Mouse (Mus musculus): Measurements from ENCODE around the gene Letm1.
A peak's percentile ranks its signal among the peaks of the same experiment; 100 is the strongest.

The Letm1 gene

GRCm38 (mm10) chr5:33707163-33707562 is 75.5 kb downstream of the Letm1 start:
- no peak for DNase-seq (ENCODE audit: low read depth, low spot score)

GRCm38 (mm10) chr5:33706350-33706629 is 76.3 kb downstream of the Letm1 start:
- no peak for DNase-seq (ENCODE audit: low read depth, low spot score)

DNA sequence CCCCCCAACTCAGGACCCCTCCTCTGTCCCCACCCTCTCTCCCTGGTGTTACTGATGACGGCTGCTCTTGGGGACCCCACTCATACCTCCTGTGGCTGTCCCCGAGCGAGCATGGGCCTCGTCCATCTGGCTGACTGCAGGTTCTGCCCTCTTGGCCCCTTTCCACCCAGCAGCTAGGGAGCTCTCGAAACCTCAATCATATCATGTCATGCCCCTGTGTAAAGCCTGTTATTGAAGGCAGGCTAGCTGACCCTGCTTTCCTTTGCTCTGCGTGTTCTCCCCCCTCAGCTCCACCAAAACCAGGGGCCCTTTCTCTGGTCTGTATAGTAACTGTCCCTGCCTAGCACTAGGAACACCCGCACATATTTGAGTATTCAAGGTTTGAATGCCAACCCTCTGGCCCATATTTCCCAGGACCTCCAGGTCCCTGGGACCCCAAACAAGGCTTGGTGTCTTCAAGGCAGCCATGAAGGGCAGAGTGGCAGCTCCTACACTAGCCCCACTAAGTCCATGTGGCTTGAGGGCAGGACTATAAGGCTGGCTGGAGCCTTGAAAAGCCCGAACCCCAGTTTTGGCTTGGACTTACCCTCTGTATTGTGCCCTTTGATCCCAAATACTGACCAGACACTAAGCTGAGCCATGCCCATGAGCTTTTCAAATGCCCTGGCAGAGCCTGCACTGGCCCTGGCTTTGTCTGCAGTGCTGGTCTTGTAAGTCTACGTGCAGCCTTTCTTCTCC is 76.8 kb downstream of the Letm1 start:
- no peak for DNase-seq (ENCODE audit: low read depth, low spot score)

DNA sequence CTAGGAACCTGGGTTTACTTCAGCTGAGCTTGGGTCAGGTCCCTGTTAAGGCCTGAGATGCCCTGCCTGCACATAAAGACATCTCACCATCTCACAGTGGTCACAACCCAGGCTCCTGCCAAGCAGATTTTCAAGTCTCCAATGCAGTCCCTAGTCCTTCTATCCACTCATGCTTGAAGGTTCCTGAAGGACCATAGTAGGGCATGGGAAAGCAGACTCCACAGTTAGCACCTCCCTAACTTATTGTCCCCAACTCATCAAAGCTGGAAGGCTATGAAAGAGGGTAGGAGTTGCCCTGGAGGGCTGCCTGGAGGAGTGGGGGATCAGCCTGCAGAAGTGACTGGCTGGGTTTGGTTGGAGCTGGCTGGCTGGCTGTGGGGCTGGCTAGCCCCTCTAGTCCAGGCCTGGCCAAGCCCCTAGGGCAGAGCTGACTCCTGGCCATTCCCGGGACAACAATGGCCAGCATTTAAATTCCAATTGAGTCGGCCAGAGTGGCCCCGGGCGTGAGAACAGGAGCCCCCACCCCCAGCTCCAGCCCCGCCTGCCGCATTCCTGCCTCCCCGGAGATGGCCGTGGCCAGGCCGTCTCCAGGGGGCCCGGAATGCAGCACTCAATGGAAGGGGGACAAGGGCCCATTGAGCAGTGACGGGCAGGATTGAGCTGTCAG is 77.5 kb downstream of the Letm1 start:
- DNase-seq (ENCODE audit: low read depth, low spot score): no peak

GRCm38 (mm10) chr5:33703999-33704398 is 78.6 kb downstream of the Letm1 start:
- DNase-seq (ENCODE audit: low read depth, low spot score): no peak

DNA sequence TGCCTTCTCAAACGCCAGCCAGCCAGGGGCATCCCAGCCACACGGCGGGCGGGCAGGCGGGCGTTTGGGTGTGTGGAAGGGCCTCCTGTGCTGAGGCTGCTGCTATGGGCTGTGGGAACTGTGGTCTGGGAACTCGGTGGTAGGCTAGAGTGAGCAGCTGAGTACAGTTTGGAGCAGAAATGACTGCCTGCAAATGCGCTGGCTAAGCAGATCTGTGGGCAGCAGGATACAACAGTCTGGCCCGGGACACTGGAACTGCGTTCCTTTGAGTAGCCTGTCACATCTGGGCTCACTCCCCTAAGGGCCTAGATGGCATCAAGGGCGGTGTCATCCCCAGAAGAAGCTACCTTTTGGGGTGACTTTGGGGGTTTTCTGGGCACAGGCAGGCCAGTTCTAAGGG is 80.8 kb downstream of the Letm1 start:
- DNase-seq (ENCODE audit: low read depth, low spot score): peak; percentile 31

DNA sequence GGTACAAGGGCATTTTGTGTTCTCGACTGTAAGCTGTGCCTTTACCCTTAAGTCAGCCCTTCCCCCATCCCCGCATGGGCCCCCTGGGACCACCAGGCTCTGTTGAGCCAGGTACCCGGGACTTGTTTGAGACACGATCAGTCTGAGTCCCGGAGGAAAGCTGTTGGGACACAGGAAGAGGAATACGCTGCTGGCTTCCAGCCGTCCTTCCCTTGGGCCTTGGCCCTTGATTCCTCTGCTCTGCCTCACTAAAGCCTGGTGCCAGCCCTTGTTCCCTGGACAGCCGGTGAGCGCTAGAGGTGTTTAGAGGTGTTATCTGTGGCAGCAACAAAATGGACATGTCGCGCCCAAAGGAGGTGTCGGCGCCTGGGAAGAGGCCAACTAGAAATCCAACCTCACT is 82.6 kb downstream of the Letm1 start:
- no peak for DNase-seq (ENCODE audit: low read depth, low spot score)

DNA sequence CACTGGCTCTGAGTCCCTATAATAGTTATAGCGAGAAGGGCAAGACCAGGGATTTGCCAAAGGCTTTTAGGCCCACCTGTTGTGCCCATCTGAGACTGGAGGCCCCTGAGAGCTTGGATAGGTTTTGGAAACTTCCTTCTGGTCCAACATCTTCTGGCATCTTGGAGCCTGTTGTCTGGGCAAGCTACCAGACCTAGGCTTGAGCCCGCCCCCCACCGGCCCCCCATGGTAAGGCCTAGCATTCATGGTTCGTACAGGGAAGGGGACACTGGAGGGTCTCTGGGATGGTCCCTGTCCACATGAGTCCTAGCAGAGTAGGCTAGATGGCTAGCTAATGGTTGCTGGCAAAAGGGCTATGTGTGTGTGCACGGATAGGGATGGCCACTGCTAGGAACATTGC is 83.9 kb downstream of the Letm1 start:
- DNase-seq (ENCODE audit: low read depth, low spot score): no peak

DNA sequence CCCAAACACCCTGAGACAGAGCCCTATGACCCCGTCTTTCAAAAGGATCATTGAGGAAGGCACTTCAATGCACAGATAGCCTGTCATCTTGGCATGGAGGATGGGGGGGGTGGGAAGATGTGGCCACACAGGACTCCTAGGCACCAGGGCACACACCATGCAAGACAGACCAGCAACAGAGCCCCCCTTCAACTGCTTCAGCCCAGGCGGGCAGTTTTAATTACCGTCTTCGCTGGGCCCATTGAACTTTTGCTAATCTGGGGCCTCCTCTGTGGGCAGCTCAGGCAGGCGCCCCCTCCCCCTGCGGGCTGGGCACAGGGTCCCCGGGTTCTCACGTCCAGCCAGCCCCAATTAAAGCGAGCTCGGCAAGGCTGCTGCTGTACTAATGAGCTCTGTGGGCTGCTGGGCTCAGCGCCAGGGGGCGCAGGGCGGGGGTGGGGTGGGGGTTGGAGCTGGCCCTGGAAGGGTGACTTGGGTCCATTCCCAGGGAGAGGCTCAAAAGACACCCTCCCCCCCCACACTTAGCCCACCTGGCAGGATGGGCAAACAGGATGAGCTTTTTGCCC is 84.6 kb downstream of the Letm1 start:
- DNase-seq (ENCODE audit: low read depth, low spot score): no peak

DNA sequence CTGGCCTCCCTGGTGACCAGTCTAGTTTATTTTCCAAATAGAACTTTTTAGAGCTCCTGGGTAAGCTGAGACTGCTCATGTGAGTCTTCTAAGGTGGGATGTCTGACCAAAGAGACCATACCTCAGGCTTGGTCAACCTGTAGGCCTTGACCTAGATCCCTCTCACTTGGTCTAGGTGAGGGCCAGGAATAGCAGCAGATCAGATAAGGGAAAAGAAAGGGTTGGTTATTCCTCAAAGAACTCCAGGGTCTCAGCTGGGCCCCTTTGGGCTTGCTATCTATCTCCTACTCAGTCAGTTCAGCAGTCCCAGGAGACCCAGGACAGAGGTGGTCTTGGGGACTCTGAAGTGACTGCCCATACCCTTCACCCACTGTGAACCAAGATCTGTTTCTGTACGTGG is 85.1 kb downstream of the Letm1 start:
- DNase-seq (ENCODE audit: low read depth, low spot score): no peak

DNA sequence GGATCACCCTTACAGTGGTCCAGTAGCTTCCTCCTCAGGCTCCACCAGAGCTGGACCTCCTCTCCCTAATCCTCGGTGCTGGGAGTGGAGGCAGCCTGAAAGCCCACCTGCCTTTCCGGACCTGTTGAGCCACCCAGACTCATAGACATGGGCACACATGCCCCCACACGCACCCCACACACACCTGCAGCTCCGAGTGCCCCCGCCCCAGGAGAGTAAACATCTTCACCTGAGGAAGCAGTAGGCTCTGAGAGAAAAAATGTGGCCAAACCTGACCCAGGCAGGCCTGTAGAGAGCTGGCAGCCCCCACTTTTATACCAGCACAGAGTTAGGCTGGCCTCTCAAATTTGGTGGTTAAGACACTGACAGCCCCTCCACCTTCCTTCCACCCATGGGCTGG is 86.2 kb downstream of the Letm1 start:
- DNase-seq (ENCODE audit: low read depth, low spot score): no peak

GRCm38 (mm10) chr5:33695718-33696121 is 86.9 kb downstream of the Letm1 start:
- peak; percentile 64 for DNase-seq (ENCODE audit: low read depth, low spot score)

DNA sequence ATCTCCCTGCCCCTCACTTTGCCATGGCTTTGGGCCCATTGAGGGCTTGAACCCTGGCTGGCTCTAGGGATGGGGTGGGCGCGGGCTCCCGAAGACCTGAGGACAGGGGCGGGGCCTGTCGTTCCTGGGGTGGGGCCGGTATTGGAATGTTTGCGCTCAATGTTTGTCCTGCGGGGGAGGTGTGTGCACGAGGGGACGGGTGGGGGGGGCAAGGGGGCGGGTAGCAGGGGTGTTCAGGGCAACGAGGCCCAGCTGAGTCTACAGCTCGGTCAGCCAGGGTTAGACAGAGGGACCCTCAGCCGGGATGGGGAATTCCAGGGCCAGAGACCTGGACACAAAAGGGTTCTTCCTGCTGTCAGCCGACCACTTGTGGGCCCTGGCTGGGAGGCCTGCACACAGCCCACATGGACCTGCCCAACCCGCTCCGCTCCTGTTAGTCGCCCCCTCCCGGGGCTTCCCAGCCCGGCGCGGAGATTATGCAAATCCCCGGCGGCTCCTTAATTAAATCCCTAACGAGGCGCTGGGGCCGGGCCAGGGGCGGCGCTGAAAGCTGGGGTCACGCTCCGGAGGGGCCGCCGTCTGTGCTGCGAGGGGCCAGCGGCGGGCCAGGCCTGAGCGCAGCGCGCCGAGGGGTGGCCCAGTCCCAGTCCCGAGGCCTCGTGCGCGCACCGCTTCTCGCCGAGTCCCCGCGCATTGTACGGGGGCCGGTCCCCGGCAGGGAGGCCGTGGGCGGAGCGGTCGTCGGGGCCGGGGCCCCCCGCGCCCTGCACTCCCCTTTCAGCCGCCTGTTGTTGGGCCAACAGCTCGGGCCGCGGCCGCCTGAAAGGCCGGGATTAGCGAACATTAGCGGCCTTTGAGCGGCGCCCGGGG is 87.5 kb downstream of the Letm1 start:
- peak; percentile 43 for DNase-seq (ENCODE audit: low read depth, low spot score)

DNA sequence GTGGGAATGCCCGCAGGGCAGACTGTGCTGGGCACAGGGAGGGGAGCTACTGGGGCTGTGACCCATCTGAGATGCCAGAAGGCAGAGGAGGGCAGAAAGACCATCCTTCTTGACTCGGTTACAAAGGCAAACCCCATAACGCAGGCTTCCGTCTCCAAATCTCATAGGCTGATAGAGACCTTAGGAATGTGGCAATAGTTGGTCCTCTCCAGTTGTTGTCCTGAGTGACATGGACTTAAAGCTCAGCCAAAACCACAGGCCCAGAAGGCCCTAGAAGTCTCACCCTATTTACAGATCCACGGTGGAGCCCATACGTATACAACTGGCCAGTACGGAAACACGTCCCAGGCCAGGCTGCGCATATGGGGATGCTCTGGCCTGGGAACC is 88.2 kb downstream of the Letm1 start:
- DNase-seq (ENCODE audit: low read depth, low spot score): no peak

DNA sequence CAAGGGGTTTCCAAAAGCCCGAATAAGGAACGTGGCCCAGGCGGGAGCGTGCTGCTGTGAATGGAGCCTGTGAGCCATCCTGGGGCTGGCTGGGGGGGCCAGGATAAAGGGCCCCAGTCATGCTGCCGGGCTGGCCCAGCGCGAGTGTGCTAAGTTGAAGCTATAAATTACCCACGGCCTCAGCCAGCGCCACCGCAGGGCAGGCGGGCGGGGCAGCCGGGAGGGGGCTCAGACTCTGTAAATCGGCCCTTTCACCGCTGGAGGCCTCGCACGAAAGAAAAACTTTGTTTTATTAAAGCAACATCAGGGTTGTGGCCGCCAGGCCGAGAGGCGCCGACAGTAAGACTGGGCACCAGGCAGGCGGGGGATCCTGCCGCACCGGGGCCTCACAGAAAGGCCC is 90.2 kb downstream of the Letm1 start:
- DNase-seq (ENCODE audit: low read depth, low spot score): peak; percentile 34

GRCm38 (mm10) chr5:33689852-33690645 is 92.6 kb downstream of the Letm1 start:
- no peak for DNase-seq (ENCODE audit: low read depth, low spot score)
